Mouse (Mus musculus): Measurements from ENCODE around the gene Ripor1. TPM values are rescaled to one million over a fixed set of nuclear protein-coding genes. Genes with fewer than 3 reads are reported as not detected.

Ripor1 gene
- polyA plus RNA-seq, 1 experiment from 2014 or later: 20.2 TPM

DNA sequence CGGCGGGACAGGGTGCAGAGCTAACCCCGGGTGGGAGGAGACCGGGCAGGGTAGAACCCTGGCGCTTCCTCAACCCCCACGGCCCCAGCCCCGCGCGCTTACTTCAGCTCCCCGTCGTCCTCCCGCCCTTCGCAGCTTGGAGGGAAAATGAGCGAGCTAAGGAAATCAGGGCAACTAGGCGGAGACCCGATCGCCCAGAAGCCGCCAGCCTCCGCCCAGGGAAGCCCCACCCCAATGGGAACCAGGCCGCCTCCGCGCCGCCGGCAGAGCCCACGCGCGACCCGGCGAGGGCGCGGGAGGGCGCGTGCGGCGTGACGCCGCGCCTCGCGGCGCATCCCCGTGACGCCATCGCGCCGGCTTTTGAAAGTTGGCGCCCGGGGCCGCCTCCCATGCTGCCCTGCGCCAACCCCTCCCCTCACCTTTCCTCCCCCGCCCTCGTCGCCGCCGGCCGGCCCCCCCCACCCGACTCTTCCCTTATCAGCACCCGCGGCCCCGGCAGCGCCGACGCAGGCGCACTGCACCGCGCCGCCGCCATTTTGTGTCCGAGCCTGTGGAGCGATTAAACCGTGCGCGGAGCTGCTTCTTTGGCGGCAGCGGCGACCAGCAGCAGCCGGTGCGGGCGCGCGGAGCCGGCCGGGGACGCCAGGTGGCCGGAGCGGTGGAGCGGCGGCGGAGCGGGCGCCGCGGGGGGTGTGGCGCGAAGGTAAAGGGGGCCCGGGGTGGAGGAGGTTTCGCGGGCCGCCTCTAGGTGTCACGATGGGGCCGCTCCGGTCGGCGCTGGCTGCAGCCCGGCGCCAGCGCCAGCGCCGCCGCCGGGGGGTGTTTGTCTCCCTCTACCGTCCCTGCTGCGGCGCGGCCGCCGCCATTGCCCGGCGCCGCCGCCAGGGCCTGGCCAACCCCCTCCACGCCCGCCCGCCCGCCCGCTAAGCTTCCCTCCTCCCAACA, 31.2 kb downstream of the Ripor1 start, which contains the start of gene Ctcf:
Gene Ctcf (plus strand): TSS at position 551 of the 945 bp plus-strand sequence.
- Histone ChIP-seq H3K4me2 (replicated peaks) (peak within 1 kb of the TSS; percentile 86), H3K9ac (peak within 1 kb of the TSS; percentile 99), H3K36me3 (no peaks in the 10 kb centered on the region), H3K27ac (peak within 1 kb of the TSS; percentile 100), H3K9me3 (no peaks in the 10 kb centered on the region), H3K27me3 (no peaks in the 10 kb centered on the region), H3K4me1 (peaks cover 28% of the 10 kb centered on the region), H3K4me3 (peak within 1 kb of the TSS; percentile 89)
- under 1% methylated on average over 104 of the region's 126 CpGs for WGBS
- peak; percentile 94 for ATAC-seq (ENCODE audit: low FRiP score, low read depth)

DNA sequence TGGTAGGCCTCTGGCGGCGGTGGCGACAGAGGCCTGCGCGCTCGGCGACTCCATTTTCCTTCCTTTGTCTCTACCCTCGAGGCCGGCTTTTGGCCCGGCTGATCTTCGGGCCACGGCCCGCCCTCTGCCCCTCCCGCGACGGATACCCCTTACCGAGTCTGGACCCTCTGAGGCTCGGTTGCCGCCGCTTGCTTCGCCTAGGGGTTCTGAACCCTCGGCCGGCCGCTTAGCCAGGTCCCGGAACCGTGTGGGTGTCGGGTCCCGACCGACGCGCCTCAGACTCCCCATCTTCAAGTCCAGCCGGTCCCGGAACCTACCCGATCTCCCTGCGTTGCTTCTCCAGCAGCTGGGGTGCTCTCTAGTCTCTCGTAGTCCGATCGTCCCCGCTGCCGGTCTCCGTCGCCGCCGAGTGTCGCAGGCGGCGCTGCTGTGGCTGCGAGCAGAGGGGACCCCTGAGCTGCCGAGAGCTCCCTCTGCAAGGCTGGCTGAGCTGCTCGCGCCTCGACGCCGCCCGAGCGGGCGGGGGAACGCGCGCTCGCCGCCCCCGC, 32.0 kb downstream of the Ripor1 start, which contains the start of gene Agrp:
Gene Agrp (minus strand): TSS at position 431 of the 548 bp plus-strand sequence.
- Histone ChIP-seq H3K36me3 (no peaks in the 10 kb centered on the region), H3K27me3 (no peaks in the 10 kb centered on the region), H3K9me3 (no peaks in the 10 kb centered on the region), H3K9ac (peak within 1 kb of the TSS; percentile 99), H3K4me1 (peaks cover 28% of the 10 kb centered on the region), H3K4me2 (replicated peaks) (peak within 1 kb of the TSS; percentile 86), H3K4me3 (peak within 1 kb of the TSS; percentile 89), H3K27ac (peak within 1 kb of the TSS; percentile 100)
- WGBS: under 1% methylated on average over 60 of the region's 63 CpGs
- ATAC-seq (ENCODE audit: low FRiP score, low read depth): 0 out of 2 replicates have a peak, but pooled peaks have one; percentile 14

DNA sequence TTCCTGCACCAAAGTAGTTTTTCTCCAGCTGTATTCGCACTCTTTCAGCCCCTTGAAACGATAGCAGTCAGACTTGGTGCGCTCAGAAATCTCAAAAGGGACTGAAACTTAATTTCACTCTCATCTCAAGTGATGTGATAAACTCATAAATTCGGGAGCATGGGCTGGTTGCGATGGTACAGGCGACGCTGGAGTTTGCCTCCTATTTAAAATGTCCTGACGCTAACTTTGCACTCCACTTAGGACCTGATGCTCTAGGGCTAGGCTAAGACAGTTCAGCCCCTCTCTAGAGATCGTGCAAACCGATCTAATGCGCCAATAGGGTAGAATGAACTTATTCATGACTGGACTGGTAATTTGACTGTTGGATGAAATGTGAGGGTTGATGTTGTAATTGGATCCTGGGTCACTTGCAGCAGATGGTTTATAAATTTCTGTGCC, 32.6 kb downstream of the Ripor1 start:
- WGBS: under 1% methylated on average over 11 of the region's 11 CpGs
- H3K4me2 ChIP-seq (replicated peaks): peak overlapping the region; percentile 86
- H3K36me3 ChIP-seq: no peaks in the 10 kb centered on the region
- no peaks in the 10 kb centered on the region for H3K9me3 ChIP-seq
- H3K27ac ChIP-seq: peak overlapping the region; percentile 100
- H3K4me3 ChIP-seq: peak overlapping the region; percentile 89
- H3K27me3 ChIP-seq: no peaks in the 10 kb centered on the region
- peaks cover 28% of the 10 kb centered on the region for H3K4me1 ChIP-seq
- ATAC-seq (ENCODE audit: low FRiP score, low read depth): 0 out of 2 replicates have a peak, but pooled peaks have one; percentile 20
- peak overlapping the region; percentile 99 for H3K9ac ChIP-seq

DNA sequence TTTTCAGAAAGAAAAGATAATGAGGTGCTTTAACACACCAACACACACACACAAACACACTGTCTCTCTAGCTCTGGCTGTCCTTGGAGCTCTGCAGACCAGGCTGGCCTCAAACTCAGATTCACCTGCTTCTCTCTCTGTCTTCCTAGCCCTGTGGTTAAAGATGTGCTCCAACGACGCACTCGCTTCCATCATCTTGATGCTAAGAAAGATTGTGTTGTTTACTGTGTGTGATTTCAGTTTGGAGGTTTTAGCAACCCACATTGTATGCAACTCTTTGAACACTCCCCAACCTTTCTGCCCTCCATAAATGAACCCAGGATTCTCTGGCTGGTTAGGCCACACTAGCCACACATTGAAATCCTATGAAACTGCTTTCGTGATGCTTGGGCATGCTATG, 33.5 kb downstream of the Ripor1 start:
- Histone ChIP-seq H3K4me2 (replicated peaks) (peak overlapping the region; percentile 86), H3K4me1 (peaks cover 28% of the 10 kb centered on the region), H3K9ac (peak overlapping the region; percentile 99), H3K27ac (peak overlapping the region; percentile 52; the same call in 1 of the 2 replicates), H3K27me3 (no peaks in the 10 kb centered on the region), H3K4me3 (peak overlapping the region; percentile 89), H3K36me3 (peaks cover 2% of the 10 kb centered on the region), H3K9me3 (no peaks in the 10 kb centered on the region)
- 86% methylated on average over 4 of the region's 4 CpGs for WGBS
- ATAC-seq (ENCODE audit: low FRiP score, low read depth): no peak

DNA sequence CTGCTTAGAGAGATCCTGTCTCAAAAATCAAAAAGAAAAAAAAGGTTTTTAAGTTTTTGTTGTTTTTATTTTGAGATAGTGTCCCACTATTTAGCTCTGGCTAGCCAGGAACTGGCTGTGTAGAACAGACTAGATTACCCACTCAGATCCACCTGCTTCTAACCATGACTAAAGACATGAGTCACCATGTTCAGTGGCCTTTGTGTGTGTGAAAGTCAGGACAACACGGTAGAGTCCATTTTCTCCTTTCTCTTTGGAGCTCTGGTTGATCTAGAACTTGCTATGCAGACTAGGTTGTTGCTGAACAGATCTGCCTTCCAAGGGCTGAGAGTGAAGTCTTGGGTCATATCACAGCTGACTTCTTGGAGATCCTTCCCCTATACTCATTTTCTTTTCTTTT, 34.8 kb downstream of the Ripor1 start:
- no peak overlapping the region for H3K4me2 ChIP-seq (replicated peaks)
- WGBS: 81% methylated on average over 1 of the region's 1 CpGs
- H3K9ac ChIP-seq: no peak overlapping the region
- ATAC-seq (ENCODE audit: low FRiP score, low read depth): no peak
- no peaks in the 10 kb centered on the region for H3K27me3 ChIP-seq
- peaks cover 28% of the 10 kb centered on the region for H3K4me1 ChIP-seq
- no peaks in the 10 kb centered on the region for H3K9me3 ChIP-seq
- peaks cover 12% of the 10 kb centered on the region for H3K36me3 ChIP-seq
- H3K4me3 ChIP-seq: no peak overlapping the region
- no peak overlapping the region for H3K27ac ChIP-seq

DNA sequence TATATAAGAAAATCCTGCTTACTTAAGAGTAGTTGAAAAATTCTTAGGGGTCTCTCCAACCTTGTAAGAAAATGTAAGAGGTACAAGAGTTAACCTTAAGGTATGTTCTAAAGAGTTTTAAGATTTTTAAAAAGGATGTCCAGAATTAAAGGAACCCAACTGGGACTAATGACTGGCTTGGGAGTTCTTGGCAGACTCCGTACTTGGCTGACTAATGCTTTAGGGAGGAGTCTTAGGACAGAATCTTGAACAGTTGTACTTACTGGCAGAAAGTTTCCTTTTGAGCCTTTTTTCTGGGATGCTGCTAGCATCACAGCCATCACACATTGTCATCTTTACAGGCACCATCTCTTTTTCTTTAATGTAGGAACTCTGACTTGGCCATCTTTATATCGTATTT, 35.5 kb downstream of the Ripor1 start:
- Histone ChIP-seq H3K36me3 (peaks cover 19% of the 10 kb centered on the region), H3K27ac (no peak overlapping the region), H3K9me3 (no peaks in the 10 kb centered on the region), H3K4me1 (peaks cover 21% of the 10 kb centered on the region), H3K4me2 (replicated peaks) (no peak overlapping the region), H3K9ac (no peak overlapping the region), H3K27me3 (no peaks in the 10 kb centered on the region), H3K4me3 (no peak overlapping the region)
- 68% methylated on average over 2 of the region's 2 CpGs for WGBS
- ATAC-seq (ENCODE audit: low FRiP score, low read depth): no peak

DNA sequence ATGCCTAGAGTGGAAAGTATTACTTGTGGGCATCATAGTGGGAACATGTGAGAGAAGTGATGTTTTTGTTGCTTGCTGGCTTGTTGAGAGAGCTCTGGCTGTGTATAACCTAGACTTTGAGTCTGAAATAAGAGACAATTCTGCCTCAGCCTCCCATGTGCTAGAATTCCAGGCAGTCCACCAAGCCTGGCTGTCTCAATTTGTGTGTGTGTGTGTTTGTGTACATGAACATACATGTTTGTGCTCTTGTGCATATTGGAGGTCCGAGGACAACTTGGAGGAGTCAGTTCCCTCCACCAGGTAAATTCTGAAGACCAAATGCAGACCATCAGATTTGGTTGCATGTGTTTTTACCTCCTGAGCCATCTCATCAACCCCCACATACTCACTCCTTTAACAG, 40.1 kb downstream of the Ripor1 start:
- ATAC-seq (ENCODE audit: low FRiP score, low read depth): no peak
- Histone ChIP-seq H3K36me3 (peaks cover 49% of the 10 kb centered on the region), H3K27me3 (no peaks in the 10 kb centered on the region), H3K9me3 (no peaks in the 10 kb centered on the region), H3K4me1 (0 out of 2 replicates have a peak, but pooled peaks cover under 1% of the 10 kb centered on the region), H3K9ac (no peak overlapping the region), H3K4me2 (replicated peaks) (no peak overlapping the region), H3K4me3 (no peak overlapping the region), H3K27ac (no peak overlapping the region)
- 97% methylated on average over 1 of the region's 1 CpGs for WGBS

DNA sequence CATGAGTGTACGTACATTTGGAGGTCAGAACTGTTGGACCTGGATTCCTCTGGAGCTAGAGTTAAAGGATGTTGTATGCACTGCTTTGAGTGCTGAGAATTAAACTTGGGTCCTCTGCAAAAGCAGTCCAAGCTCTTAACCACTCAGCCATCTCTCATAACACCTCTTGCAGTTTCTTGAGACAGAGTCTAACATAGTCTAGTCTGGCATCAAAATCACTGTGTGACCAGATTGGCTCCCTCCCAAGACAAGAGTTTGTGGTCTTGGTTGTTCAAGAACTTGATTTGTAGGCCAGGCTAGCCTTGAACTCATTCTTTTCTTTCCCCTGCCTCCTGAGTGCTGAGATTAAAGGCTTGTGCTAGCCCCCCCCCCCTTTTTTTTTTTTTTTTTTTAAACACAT, 43.9 kb downstream of the Ripor1 start:
- Histone ChIP-seq H3K4me1 (no peaks in the 10 kb centered on the region), H3K36me3 (peaks cover 72% of the 10 kb centered on the region)

DNA sequence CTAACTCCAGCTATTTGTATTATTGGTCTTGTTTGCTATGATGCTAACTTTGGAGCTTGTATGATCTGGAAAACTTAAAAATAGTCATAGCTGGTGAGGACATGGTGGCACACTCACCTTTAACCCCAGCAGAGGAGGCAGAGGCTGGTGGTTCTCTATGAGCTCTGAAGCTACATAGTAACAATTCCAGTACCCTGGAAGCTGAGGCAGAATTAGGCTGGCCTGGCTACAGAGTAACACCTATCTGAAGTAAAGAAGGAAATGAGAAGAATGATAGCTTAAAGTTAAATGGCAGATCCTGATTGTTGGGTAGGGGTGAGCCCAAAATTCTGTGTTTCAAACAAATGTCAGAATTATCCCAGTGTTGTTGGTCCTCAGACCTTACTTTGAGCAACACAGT, 52.6 kb downstream of the Ripor1 start:
- Histone ChIP-seq H3K36me3 (peaks cover 38% of the 10 kb centered on the region), H3K4me1 (no peaks in the 10 kb centered on the region), H3K4me2 (replicated peaks) (no peak overlapping the region), H3K27me3 (no peaks in the 10 kb centered on the region), H3K4me3 (no peak overlapping the region), H3K9me3 (no peaks in the 10 kb centered on the region), H3K27ac (no peak overlapping the region), H3K9ac (no peak overlapping the region)
- no peak for ATAC-seq (ENCODE audit: low FRiP score, low read depth)

More for the DNA sequence above, 43.9 kb downstream of the Ripor1 start:
- no peaks in the 10 kb centered on the region for H3K27me3 ChIP-seq
- 100% methylated on average over 1 of the region's 1 CpGs for WGBS
- no peak overlapping the region for H3K4me2 ChIP-seq (replicated peaks)
- H3K9me3 ChIP-seq: no peaks in the 10 kb centered on the region
- no peak overlapping the region for H3K4me3 ChIP-seq
- no peak overlapping the region for H3K9ac ChIP-seq
- no peak overlapping the region for H3K27ac ChIP-seq
- ATAC-seq (ENCODE audit: low FRiP score, low read depth): no peak

DNA sequence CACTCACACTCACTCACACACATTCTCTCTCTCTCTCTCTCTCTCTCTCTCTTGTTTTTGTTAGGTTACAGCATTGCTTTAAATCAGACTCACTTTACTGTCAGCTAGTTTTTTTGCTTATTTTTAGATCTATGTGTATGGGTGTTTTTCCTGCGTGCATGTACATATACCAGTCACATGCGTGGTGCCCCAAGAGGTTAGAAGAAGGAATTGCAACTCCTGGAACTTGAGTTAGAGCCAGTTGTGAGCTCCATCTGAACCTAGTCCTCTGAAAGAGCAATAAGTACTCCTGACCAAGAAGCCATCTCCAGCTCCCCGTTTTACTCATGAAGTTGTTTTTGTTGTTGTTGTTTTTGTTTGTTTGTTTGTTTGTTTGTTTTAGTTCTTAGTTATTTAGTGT, 56.1 kb downstream of the Ripor1 start:
- Histone ChIP-seq H3K9me3 (no peaks in the 10 kb centered on the region), H3K27me3 (no peaks in the 10 kb centered on the region), H3K9ac (no peak overlapping the region), H3K4me3 (no peak overlapping the region), H3K4me2 (replicated peaks) (no peak overlapping the region), H3K27ac (no peak overlapping the region), H3K4me1 (no peaks in the 10 kb centered on the region), H3K36me3 (peaks cover 39% of the 10 kb centered on the region)
- ATAC-seq (ENCODE audit: low FRiP score, low read depth): no peak
- 83% methylated on average over 3 of the region's 3 CpGs for WGBS

Data from limb, embryonic 13.5 days (tissue).